Mouse (Mus musculus) left cerebral cortex, adult 8-10 months (tissue): ENCODE data around the gene Lrrc36. TPM values are rescaled to one million over a fixed set of nuclear protein-coding genes. Genes with fewer than 3 reads are reported as not detected.
A peak's percentile ranks its signal among the peaks of the same experiment; 100 is the strongest.

Source experiments
- DNase-seq, 2 experiments: peaks; one replicate each; pipeline ENCODE4 v3.0.0; 2022; ENCODE audit warnings: low spot score in 2 of 2
- total RNA-seq, 4 experiments: library from RNA; stranded (reverse); gene quantifications; 2 replicates each; pipeline ENCODE4 v1.2.4; 2022

Lrrc36 gene
- under 1 TPM; 0.40 to 0.82 (median 0.62) TPM for total RNA-seq

DNA sequence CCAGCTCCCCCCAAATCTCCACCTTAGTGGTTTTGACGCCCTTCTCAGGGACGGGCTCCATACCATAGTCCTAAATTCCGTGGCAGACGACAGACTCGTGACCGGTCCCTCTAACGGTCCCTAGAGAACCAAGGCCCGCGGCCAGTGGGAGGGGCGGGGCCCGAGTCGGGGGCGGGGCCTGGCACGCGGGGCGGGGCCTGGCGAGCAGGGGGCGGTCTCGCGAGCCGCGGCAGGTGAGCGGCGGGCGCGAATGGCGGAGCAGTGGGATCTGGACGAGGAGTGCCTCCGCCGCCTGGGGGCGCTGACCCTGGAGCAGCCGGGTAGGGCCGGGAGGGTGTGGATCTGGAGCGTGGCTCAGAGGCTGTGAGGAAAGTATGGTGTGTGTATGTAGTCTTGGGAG is at the start of gene Lrrc36, which contains the start of gene Kctd19:
Gene Lrrc36 (plus strand): TSS at position 181 of the 400 bp plus-strand sequence.
Gene Kctd19 (minus strand): TSS at position 112 of the 400 bp plus-strand sequence.
- peak in 1 of 2 experiments; percentile 12 for DNase-seq

DNA sequence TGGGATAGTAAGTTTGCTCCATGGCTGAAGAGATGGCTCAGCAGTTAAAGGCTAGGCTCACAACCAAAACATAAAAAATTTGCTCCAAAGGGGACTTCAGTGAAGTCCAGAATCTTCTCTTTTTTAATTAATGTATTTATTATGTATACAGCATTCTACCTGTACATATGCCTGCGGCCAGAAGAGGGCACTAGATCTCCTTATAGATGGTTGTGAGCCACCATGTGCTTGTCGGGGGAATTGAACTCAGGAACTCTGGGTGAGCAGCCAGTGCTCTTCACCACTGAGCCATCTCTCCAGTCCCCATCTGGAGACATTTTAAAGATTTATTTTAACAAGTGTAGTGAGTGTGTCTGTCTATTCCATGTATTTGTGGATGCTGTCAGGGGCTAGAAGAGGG is 46.3 kb upstream of the Lrrc36 start:
- DNase-seq: no peak

DNA sequence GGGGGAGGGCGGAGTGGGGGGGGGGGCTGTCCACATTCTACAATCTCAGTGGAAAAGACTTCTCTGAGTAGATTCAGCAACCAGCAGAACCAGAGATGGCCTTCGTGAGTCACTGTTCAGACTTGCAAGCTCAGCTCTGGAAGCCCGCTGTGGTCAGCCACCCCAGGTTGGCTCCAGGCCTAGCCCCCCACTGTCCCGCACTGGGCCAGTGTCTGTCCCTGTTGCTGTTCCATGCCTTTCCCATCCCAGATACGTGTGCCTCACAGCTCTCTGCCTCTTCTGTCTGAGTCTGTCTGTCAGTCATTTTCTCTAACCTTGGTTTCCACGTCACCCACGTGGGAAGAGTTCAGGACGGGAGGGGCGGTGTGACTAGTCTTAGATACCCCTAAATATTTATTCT is 40.9 kb upstream of the Lrrc36 start:
- DNase-seq: no peak

DNA sequence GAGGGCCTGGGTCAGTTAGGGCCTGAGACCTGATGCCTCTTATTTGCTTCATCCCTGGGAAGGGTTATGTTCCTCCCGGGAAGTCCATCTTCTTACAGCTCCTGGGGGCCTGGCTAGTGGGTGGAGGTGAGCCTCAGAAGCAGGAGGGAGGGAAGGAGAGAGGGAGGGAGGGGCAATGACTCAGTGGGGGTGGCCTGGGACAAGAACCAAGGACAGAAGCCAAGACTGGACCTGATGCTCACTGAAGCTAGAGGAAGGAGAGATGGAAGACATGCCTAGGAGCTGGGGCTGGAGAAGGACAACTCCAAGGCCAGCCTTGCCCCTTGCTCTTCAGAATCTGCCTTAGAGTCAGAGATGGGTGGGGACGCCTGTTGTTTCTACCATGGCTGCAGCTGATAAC is 40.3 kb upstream of the Lrrc36 start, which contains the start of gene Plekhg4:
Gene Plekhg4 (plus strand): TSS at position 243 of the 400 bp plus-strand sequence.
- DNase-seq: no peak

DNA sequence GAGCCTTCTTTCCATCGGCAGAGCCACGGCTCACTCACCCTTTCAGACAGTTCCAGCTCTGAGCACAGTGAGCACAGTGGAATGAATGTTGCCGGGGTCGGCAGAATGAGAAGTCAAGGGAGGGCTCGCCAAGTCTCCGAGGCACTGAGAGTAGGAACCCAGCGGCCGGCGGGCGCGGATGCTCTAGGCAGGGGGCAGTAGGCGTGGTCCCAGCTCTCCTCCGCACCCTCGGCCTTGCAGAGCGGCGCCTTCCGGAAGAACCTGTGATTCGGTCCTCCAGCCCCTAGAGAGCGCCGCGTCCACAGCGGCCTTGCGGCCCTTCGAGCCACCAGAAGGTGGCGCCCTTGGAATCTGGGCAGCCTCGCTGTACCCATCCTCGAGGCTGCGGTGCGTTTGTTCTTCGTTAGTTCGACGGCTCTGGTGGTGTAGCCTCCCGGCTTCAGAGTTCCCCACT is 38.8 kb upstream of the Lrrc36 start:
- DNase-seq: no peak

DNA sequence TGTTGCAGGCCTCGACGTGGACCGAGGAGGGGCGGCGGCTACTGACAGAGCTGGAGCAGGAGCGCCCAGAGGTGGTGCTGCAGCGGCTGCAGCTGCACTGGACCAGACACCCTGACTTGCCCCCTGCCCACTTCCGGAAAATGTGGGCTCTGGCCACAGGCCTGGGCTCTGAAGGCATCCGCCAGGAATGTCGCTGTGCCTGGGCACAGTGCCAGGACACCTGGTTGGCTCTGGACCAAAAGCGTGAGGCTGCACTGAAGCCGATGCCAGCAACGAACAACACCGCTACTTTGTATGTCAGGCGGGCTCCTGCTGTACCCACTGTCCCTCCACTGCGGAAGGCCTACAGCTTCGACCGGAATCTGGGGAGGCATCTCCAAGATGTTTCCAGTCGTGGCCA is 34.7 kb upstream of the Lrrc36 start:
- DNase-seq: no peak

DNA sequence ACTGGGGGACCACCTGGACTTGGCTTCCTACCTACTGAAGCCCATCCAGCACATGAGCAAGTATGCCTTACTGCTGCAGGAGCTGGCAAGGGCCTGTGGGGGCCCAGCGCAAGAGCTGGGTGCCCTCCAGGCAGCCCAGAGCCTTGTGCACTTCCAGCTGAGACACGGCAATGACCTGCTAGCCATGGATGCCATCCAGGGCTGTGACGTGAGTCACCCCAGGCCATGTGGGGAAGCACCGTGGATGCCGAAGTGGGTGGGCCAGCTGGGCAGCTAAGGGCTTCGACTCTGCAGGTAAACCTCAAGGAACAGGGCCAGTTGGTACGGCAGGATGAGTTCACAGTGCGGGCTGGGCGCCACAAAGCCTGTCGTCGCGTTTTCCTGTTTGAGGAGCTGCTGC is 33.1 kb upstream of the Lrrc36 start:
- DNase-seq: no peak

DNA sequence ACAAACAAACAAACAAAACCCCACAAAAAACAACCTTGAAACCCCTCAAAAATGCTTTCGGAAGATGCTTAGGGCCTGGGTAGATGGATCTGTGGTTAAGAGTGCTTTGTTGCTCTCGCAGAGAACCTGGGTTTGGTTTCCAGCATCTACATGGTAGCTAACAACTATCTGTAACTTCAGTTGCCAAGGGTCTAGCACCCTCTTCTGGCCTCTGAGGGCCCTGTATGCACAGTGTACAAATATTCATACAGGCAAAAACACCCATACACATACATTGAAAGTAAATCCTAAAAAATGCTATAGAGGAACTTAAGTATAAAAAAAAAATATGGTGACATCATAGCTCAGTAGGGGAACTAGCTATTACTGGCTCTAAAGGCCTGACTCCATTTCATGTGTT is 29.3 kb upstream of the Lrrc36 start:
- no peak for DNase-seq

DNA sequence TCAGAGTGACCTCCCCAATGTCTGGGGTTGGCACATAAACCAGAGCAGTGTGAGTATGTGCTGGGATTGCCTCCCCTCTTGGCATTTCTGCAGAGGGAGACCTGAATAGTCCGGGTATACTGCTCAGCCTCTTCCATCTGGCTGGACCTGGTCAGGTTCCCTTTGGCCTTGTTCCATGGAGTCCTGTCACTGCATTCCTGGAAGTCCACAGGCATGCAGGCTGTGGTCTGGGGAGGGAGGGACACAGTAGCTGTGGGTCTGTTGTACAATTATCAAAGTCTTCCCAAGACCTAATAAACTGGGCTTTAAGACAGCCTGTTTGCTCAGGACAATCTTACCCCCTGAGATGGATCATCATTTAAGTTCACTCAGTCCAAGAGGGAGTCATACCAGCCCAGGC is 26.2 kb upstream of the Lrrc36 start:
- no peak for DNase-seq

DNA sequence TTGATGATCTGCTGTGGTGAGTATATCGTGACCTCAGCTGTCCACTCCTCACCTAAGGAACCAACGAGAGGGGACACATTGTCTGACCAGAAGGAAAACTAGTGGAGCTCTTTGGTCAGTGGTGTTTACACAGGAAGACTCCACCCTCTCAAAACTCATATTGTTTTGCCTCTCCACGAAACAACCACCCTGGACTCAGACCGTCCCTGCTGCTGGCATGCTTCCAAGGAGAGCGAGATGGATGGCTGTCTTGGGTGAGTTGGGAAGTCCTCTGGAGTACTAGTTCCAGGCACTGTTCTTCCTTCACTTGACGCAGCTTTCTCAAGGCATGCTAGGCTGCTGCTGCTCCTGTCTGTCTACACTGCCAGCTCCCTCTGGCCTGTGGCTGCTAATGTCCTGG is 24.3 kb upstream of the Lrrc36 start:
- DNase-seq: no peak

DNA sequence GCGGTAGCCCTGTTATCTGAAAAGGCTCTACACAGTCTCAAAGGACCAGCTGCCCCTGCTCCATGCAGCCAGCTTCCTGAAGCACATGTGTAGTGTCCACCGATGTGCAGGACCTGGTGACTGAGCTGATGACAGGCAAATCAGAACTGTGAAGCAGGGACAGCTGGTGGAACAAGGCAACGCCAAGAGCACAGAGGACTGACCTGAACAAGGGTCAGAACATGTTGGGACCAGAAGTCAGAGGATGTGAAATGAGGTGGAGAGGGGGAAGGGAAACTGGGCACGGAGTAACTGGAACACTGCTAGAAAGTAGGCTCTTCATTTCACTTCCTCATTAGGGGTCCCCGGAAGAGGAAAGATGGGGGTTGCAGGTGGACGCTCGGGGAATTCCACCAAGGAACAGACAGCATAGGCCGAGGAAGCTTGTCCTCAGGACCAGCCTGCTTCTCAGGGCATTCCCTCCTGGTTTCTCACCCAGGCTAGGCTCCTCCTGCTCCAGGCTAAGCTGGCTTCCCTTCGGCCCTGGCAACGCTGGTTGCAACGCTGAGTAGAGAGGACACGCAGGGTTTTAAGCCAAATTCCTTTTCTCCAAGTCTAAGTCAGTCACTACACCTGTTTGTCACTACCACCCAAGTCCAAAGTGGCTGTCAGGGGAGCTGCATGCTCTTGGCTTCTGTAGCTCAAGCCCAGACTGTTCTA is 20.1 kb upstream of the Lrrc36 start:
- DNase-seq: no peak

DNA sequence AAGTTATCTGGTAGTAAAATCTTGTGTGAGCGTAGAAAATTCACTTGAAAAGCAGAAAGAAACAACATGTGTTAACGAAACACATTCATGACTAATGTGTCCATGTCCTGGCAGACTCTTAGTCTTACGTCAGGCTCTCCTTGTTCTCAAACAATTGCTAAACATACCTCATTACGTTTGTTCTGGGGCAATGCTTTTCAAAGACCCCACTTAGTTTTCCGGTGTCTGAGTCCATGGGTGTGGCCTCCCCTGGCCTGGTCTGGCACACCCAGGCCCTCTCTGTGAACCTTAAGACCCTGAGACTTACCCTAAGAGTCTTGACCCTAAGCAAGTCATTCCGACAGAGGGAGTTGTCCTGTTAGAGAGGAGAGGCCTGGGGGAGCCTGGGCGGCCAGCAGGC is 19.5 kb upstream of the Lrrc36 start:
- no peak for DNase-seq

DNA sequence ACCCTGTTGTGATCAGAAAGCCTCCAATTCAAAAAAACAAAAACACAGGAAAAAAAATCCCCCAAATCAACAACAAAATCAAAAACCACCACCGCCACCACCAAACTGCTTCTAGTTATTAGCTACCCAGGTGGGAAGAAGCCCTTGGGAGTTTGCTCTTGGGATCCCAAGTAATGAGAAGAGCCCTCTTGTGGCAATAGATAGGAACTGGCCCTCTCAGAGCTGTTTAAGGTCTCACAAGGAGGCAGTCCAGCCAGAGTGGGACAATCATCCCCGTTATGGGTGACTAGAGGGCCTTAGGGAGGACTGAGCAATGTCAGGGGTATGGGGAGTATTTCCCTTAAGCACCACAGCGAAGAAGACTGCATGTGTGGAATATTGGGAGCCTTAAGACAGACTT is 15.6 kb upstream of the Lrrc36 start:
- DNase-seq: no peak

DNA sequence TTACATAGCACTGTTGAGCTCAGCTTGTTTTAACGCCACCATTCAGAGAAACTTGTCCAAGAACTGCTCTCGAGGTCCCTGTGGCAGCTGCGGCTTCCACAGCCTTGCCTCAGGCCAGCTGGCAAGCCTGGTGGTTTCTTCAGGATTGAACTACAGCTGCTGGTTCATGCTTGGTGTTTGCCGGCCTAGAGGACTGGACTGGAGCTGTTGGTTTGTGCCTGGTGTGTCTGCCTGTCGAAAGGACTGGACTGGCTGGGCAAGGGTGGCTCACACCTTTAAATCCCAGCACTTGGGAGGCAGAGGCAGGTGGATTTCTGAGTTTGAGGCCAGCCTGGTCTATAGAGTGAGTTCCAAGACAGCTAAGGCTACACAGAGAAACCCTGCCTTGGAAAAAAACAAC is 13.4 kb upstream of the Lrrc36 start:
- no peak for DNase-seq

DNA sequence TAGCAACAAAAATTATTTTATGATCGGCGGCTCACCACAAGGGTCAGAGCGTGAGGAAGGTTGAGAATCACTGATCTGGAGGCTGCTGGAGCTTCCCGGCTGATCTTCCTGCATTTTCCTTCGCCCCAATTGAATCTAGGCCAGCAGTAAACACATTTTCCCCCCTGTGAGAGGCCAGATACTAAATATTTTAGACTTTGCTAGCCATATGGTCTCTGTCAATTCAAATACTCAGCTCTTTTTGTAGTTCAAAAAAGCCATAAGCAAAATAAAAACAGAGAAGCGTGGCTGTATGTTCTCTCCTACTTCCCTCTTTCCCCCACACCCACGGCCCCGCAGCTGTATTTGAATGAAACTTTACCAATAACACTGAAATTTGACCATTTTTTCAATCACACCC is 9.9 kb upstream of the Lrrc36 start:
- no peak for DNase-seq

DNA sequence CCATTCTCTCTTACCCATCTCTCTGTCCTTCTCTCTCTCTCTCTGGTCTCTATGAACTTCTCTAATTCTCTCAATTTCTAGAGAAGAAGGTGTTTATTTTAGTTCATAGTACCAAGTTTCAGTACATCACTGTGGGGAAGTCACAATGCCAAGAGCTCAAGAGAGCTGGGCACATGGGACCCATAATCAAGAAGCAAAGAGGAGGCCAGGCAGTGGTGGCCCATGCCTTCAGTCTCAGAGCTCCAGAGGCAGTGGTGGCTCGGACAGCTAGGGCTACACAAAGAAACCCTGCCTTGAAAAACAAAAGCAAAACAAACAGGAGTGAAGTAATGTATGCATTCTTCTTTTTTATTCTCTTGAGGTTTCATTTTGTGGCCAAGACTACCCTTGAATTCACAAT is 8.9 kb upstream of the Lrrc36 start:
- DNase-seq: no peak

DNA sequence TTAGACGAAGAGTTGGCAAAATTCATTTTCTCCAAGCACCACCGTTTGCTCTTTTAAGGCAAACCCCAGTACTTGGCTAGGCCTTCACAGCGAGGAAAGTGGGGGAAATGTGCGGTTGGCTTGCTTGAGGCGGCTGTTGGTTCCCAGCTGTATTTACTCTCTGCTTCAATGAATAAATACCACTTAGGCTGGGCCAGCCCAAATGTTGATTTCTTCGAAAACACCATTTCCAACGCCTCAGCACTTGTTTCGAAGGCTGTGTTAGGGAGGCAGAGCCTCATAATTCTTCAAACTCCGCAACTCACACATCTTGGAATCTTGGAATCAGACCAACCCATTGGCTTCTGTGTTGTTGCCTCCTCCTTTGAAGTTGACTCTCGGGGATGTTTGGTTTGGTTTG is 7.0 kb upstream of the Lrrc36 start:
- no peak for DNase-seq

DNA sequence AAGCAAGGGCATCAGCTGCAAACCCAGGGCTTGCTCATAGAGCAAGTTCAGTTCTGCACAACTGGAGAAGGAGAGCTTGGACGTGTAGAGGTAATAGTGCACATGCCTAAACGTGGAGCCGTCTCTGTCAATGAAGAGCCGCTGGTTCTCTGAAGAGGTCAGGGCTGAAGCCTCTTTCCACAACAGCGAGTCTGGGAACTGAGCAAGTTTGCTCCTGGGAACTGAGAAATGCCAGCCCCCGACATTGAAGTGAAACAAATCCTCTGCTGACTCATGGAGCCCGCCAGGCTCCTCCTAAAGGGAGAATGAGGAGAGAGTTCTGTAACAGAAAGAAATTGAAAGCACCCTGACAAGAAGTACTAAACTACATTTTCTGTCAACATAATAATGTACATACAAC is 5.0 kb upstream of the Lrrc36 start:
- no peak for DNase-seq

DNA sequence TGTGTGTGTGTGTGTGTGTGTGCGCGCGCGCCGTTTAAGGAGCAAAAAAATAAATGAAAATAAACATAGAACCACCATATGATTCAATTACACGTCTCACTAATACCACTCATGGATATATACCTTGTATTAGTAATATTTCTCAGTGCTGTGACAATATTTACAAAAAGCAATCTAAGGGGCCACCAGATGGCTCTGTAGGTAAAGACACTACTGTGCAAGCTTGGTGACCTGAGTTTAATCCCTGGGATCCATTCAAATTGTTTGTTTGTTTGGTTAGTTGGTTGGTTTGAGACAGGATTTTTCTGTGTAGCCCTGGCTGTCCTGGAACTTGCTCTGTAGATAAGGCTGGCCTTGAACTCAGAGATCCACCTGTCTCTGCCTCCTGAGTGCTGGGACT is 3.4 kb upstream of the Lrrc36 start:
- DNase-seq: no peak

DNA sequence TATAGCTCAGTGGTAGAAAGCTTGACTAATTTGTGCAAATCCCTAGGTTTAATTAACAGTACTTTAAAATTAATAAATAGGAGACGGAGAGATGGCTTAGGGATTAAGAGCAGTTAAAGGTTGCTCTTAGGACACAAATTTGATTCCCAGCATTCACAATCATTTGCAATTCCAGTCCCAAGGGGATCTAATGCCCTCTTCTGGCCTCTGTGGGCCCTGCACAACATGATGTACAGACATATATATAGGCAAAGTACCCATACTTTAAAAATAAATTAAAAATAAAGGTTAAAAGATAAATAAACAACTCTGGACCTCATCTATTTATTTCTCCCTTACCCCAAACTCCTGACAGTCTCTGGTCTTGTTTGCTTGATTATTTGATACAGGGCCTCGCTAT is 5.6 kb downstream of the Lrrc36 start:
- no peak for DNase-seq

DNA sequence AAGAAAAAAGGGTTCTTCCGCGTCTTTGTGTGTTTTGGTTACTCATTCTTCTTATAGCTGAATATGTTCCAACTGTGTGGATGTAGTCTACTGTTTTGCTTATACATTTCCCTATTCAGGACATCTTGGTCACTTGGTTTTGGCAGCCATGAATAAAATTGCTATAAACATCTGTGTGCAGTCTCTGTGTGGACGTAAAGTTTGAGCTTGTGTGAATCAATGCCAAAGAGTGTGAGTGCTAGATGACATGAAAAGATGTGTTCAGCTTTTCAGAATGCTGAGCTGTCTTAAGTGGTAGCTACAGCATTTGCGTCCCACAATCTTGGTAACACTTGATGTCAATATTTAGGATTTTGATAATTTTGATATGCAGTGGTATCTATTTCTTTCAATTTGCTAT is 6.4 kb downstream of the Lrrc36 start:
- DNase-seq: no peak

DNA sequence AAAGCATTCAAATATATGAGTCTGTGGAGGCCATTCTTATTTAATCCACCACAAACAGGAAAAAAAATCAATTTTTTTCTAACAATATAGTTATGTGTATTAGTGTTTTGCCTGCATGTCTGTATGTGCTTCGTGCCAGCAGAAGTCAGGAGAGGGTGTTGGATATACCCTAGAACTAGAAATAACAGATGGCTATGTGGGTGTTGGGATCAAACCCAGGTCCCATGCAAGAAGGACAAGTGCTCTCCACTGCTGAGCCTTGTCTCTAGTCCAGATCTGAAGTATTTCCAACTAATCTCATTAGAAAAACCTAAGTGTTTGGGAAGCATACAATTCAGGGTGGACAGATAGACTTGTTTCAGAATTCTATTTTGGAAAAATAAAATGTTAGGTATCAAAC is 8.6 kb downstream of the Lrrc36 start:
- no peak for DNase-seq

DNA sequence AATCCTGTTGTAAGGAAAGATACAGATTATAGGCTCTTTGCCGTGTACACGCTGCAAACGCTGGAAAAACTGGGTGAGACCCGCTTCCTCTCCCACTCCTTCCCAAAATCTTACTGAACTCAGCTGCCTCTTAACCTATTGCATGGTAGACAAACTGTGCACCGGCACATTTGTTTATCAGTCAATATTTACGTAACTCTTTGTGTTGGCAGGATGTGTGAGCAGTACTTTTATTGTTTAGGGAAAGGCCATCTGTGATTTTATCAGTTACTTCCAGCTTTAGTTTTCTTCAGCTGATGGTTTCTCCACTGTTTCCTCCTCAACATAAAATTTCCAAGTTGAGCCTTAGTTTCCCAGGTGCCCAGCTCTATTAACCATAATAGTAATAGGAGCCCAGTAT is 13.5 kb downstream of the Lrrc36 start:
- DNase-seq: no peak
